Mouse (Mus musculus) ES-E14 (cell line): ENCODE measurements around the gene Dpf3.

Source experiments
- MAFK ChIP-seq: IDR thresholded peaks from 2 replicates; pipeline ENCODE4 v1.6.1; 2014; ENCODE audit warnings: mild to moderate bottlenecking, low read depth, low read length, inconsistent platforms; ENCODE audit not compliant: insufficient read depth
- ZNF384 ChIP-seq: IDR thresholded peaks from 2 replicates; pipeline ENCODE4 v1.6.1; 2012; ENCODE audit warnings: low read depth, low read length, inconsistent platforms

- TF ChIP-seq ZNF384 (no peak), MAFK (no peak)
Observed at GRCm38 (mm10) chr12:83523056-83523455, 35.5 kb upstream of the Dpf3 start.
